Mouse (Mus musculus) G1E (cell line): Measurements from ENCODE around the gene 1190005I06Rik.

Source experiments
- CTCF ChIP-seq: IDR thresholded peaks from 2 replicates; pipeline ENCODE4 v1.5.1; 2012; ENCODE audit warnings: low read depth, low read length, inconsistent platforms, mixed read lengths
- GATA1 ChIP-seq: IDR thresholded peaks from 2 replicates; pipeline ENCODE4 v1.6.1; 2012; ENCODE audit warnings: borderline replicate concordance, low read length, inconsistent platforms, mixed read lengths
- GATA2 ChIP-seq: IDR thresholded peaks from 2 replicates; pipeline ENCODE4 v1.6.1; 2012; ENCODE audit warnings: low read depth, low read length, inconsistent platforms, borderline replicate concordance
- TAL1 ChIP-seq: conservative IDR thresholded peaks from 2 replicates; pipeline ENCODE4 v1.6.1; 2012; ENCODE audit warnings: low read depth, low read length, inconsistent platforms, mixed read lengths

DNA sequence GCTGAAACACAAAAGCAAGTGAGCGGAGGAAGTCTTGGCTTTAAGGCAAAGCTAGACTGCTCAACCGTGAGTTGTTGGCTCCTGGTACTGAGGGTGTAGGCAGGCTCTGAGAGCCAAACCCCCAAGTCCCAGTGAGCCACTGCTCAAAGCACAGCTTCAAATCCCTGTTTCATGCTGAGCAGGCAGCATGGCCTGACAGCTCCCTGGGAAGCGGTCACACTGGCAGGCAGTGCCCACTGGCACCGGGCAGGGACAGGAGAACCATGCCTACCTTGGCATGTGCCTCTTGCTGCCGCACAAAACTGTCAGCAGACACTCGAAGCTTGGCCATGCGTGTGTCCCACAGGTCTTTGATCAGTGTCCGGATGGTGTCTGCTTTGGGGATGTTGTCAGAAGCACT lies 65.6 kb downstream of the 1190005I06Rik start:
- TF ChIP-seq CTCF (no peak), TAL1 (no peak), GATA1 (no peak), GATA2 (no peak)
